Mouse (Mus musculus): ENCODE results near the gene Clspn. TPM values are rescaled to one million over a fixed set of nuclear protein-coding genes. Genes with fewer than 3 reads are reported as not detected.

Gene Clspn
- polyA plus RNA-seq, 1 experiment from 2014 or later, result 52.9 TPM

- Histone ChIP-seq H3K27ac (no peak overlapping the region), H3K4me1 (replicated peaks) (peaks cover 6% of the 10 kb centered on the region; the same call in 1 of the 2 replicates), H3K27me3 (peaks cover 14% of the 10 kb centered on the region), H3K4me3 (replicated peaks) (no peak overlapping the region), H3K4me2 (no peak overlapping the region), H3K36me3 (no peaks in the 10 kb centered on the region), H3K9ac (no peak overlapping the region), H3K9me3 (replicated peaks) (no peaks in the 10 kb centered on the region)
- 61% methylated on average over 4 of the region's 4 CpGs for WGBS (ENCODE audit: insufficient replicate concordance)
- no peak for DNase-seq
- no peak for ATAC-seq (ENCODE audit: low read depth)
Measured at GRCm38 (mm10) chr4:126605751-126606150, 49.0 kb downstream of the Clspn start.

- no peaks in the 10 kb centered on the region for H3K9me3 ChIP-seq (replicated peaks)
- DNase-seq, result no peak
- H3K4me2 ChIP-seq, result peak within 1 kb of the TSS; percentile 75
- H3K27me3 ChIP-seq, result peaks cover 11% of the 10 kb centered on the region
- peak within 1 kb of the TSS; percentile 61 for H3K4me3 ChIP-seq (replicated peaks)
- ATAC-seq (ENCODE audit: low read depth), result peak; percentile 70
- WGBS (ENCODE audit: insufficient replicate concordance), result under 1% methylated on average over 48 of the region's 48 CpGs
- H3K36me3 ChIP-seq, result no peaks in the 10 kb centered on the region
- no peak within 1 kb of the TSS for H3K27ac ChIP-seq
- peaks cover 6% of the 10 kb centered on the region; the same call in 1 of the 2 replicates for H3K4me1 ChIP-seq (replicated peaks)
- H3K9ac ChIP-seq, result peak within 1 kb of the TSS; percentile 64
Measured at GRCm38 (mm10) chr4:126609606-126610181, 53.0 kb downstream of the Clspn start, which contains the start of gene 5730409E04Rik. TSS of gene 5730409E04Rik (plus strand) at chr4:126609818.

- no peak for DNase-seq
- Histone ChIP-seq H3K4me2 (no peak overlapping the region), H3K27me3 (peaks cover 11% of the 10 kb centered on the region), H3K4me1 (replicated peaks) (peaks cover 6% of the 10 kb centered on the region; the same call in 1 of the 2 replicates), H3K9me3 (replicated peaks) (no peaks in the 10 kb centered on the region), H3K4me3 (replicated peaks) (no peak overlapping the region), H3K27ac (no peak overlapping the region), H3K36me3 (no peaks in the 10 kb centered on the region), H3K9ac (no peak overlapping the region)
- no peak for ATAC-seq (ENCODE audit: low read depth)
- 76% methylated on average over 17 of the region's 17 CpGs for WGBS (ENCODE audit: insufficient replicate concordance)
Measured at GRCm38 (mm10) chr4:126611991-126612390, 55.3 kb downstream of the Clspn start.

GRCm38 (mm10) chr4:126616312-126616711 lies 59.6 kb downstream of the Clspn start:
- 58% methylated on average over 4 of the region's 4 CpGs for WGBS (ENCODE audit: insufficient replicate concordance)

GRCm38 (mm10) chr4:126619691-126620330 lies 63.1 kb downstream of the Clspn start:
- Histone ChIP-seq H3K27me3 (peaks cover 43% of the 10 kb centered on the region), H3K9me3 (replicated peaks) (no peaks in the 10 kb centered on the region), H3K4me1 (replicated peaks) (peaks cover 6% of the 10 kb centered on the region), H3K27ac (no peak overlapping the region), H3K4me2 (peak overlapping the region; percentile 39), H3K36me3 (no peaks in the 10 kb centered on the region), H3K9ac (no peak overlapping the region), H3K4me3 (replicated peaks) (no peak overlapping the region; the same call in 1 of the 2 replicates)
- DNase-seq, result no peak
- WGBS (ENCODE audit: insufficient replicate concordance), result 12% methylated on average over 33 of the region's 33 CpGs
- ATAC-seq (ENCODE audit: low read depth), result no peak

More at GRCm38 (mm10) chr4:126616312-126616711, 59.6 kb downstream of the Clspn start:
- no peak for DNase-seq
- Histone ChIP-seq H3K27me3 (peaks cover 30% of the 10 kb centered on the region), H3K4me1 (replicated peaks) (peaks cover 6% of the 10 kb centered on the region), H3K36me3 (no peaks in the 10 kb centered on the region), H3K9ac (no peak overlapping the region), H3K27ac (no peak overlapping the region), H3K4me3 (replicated peaks) (no peak overlapping the region), H3K4me2 (no peak overlapping the region), H3K9me3 (replicated peaks) (no peaks in the 10 kb centered on the region)
- ATAC-seq (ENCODE audit: low read depth), result no peak

GRCm38 (mm10) chr4:126620349-126620874 lies 63.7 kb downstream of the Clspn start:
- H3K27me3 ChIP-seq, result peaks cover 43% of the 10 kb centered on the region
- peaks cover 6% of the 10 kb centered on the region for H3K4me1 ChIP-seq (replicated peaks)
- ATAC-seq (ENCODE audit: low read depth) (no peak), DNase-seq (no peak)
- no peak overlapping the region for H3K9ac ChIP-seq
- 24% methylated on average over 13 of the region's 13 CpGs for WGBS (ENCODE audit: insufficient replicate concordance)
- H3K36me3 ChIP-seq, result no peaks in the 10 kb centered on the region
- H3K9me3 ChIP-seq (replicated peaks), result no peaks in the 10 kb centered on the region
- H3K27ac ChIP-seq, result no peak overlapping the region
- no peak overlapping the region for H3K4me3 ChIP-seq (replicated peaks)
- H3K4me2 ChIP-seq, result peak overlapping the region; percentile 39

- ATAC-seq (ENCODE audit: low read depth), result no peak
- 4% methylated on average over 23 of the region's 23 CpGs for WGBS (ENCODE audit: insufficient replicate concordance)
- H3K9me3 ChIP-seq (replicated peaks), result no peaks in the 10 kb centered on the region
- H3K36me3 ChIP-seq, result no peaks in the 10 kb centered on the region
- no peak for DNase-seq
- no peak overlapping the region for H3K4me3 ChIP-seq (replicated peaks)
- peaks cover 13% of the 10 kb centered on the region for H3K27me3 ChIP-seq
- H3K4me2 ChIP-seq, result peak overlapping the region; percentile 41
- H3K27ac ChIP-seq, result no peak overlapping the region
- H3K4me1 ChIP-seq (replicated peaks), result 0 out of 2 replicates have a peak, but pooled peaks cover 6% of the 10 kb centered on the region
- no peak overlapping the region for H3K9ac ChIP-seq
Measured at GRCm38 (mm10) chr4:126627021-126627681, 70.4 kb downstream of the Clspn start.

- H3K9me3 ChIP-seq (replicated peaks), result no peaks in the 10 kb centered on the region
- 0 out of 2 replicates have a peak, but pooled peaks cover 5% of the 10 kb centered on the region for H3K4me1 ChIP-seq (replicated peaks)
- no peak for DNase-seq
- no peak overlapping the region for H3K27ac ChIP-seq
- WGBS (ENCODE audit: insufficient replicate concordance), result 36% methylated on average over 2 of the region's 2 CpGs
- no peak overlapping the region for H3K9ac ChIP-seq
- peaks cover 9% of the 10 kb centered on the region for H3K27me3 ChIP-seq
- no peaks in the 10 kb centered on the region for H3K36me3 ChIP-seq
- no peak for ATAC-seq (ENCODE audit: low read depth)
- H3K4me2 ChIP-seq, result no peak overlapping the region
- H3K4me3 ChIP-seq (replicated peaks), result no peak overlapping the region
Measured at GRCm38 (mm10) chr4:126631922-126632321, 75.2 kb downstream of the Clspn start.

GRCm38 (mm10) chr4:126632668-126633067 lies 75.9 kb downstream of the Clspn start:
- ATAC-seq (ENCODE audit: low read depth), result no peak

GRCm38 (mm10) chr4:126636330-126636729 lies 79.6 kb downstream of the Clspn start:
- Histone ChIP-seq H3K9me3 (replicated peaks) (no peaks in the 10 kb centered on the region), H3K36me3 (no peaks in the 10 kb centered on the region), H3K27me3 (peaks cover 18% of the 10 kb centered on the region), H3K4me2 (no peak overlapping the region), H3K4me3 (replicated peaks) (no peak overlapping the region), H3K9ac (no peak overlapping the region), H3K27ac (no peak overlapping the region), H3K4me1 (replicated peaks) (no peaks in the 10 kb centered on the region)
- ATAC-seq (ENCODE audit: low read depth) (no peak), DNase-seq (no peak)
- 33% methylated on average over 11 of the region's 11 CpGs for WGBS (ENCODE audit: insufficient replicate concordance)

More at GRCm38 (mm10) chr4:126632668-126633067, 75.9 kb downstream of the Clspn start:
- H3K4me2 ChIP-seq, result no peak overlapping the region
- no peak for DNase-seq
- 44% methylated on average over 3 of the region's 3 CpGs for WGBS (ENCODE audit: insufficient replicate concordance)
- peaks cover 6% of the 10 kb centered on the region for H3K27me3 ChIP-seq
- H3K27ac ChIP-seq, result no peak overlapping the region
- no peak overlapping the region for H3K4me3 ChIP-seq (replicated peaks)
- H3K4me1 ChIP-seq (replicated peaks), result no peaks in the 10 kb centered on the region
- no peaks in the 10 kb centered on the region for H3K36me3 ChIP-seq
- H3K9ac ChIP-seq, result no peak overlapping the region
- no peaks in the 10 kb centered on the region for H3K9me3 ChIP-seq (replicated peaks)

- Histone ChIP-seq H3K9me3 (replicated peaks) (no peaks in the 10 kb centered on the region), H3K27ac (no peak overlapping the region), H3K36me3 (no peaks in the 10 kb centered on the region), H3K4me3 (replicated peaks) (no peak overlapping the region), H3K9ac (no peak overlapping the region), H3K4me2 (no peak overlapping the region), H3K27me3 (peaks cover 18% of the 10 kb centered on the region), H3K4me1 (replicated peaks) (no peaks in the 10 kb centered on the region)
- no peak for ATAC-seq (ENCODE audit: low read depth)
- DNase-seq, result no peak
- 59% methylated on average over 4 of the region's 4 CpGs for WGBS (ENCODE audit: insufficient replicate concordance)
Measured at GRCm38 (mm10) chr4:126637446-126637845, 80.7 kb downstream of the Clspn start.
